Mouse (Mus musculus): Measurements from ENCODE around the gene Zdhhc5. TPM values are rescaled to one million over a fixed set of nuclear protein-coding genes. Genes with fewer than 3 reads are reported as not detected.
A peak's percentile ranks its signal among the peaks of the same experiment; 100 is the strongest.

The Zdhhc5 gene
- polyA plus RNA-seq, 1 experiment from 2014 or later = 28.2 TPM

DNA sequence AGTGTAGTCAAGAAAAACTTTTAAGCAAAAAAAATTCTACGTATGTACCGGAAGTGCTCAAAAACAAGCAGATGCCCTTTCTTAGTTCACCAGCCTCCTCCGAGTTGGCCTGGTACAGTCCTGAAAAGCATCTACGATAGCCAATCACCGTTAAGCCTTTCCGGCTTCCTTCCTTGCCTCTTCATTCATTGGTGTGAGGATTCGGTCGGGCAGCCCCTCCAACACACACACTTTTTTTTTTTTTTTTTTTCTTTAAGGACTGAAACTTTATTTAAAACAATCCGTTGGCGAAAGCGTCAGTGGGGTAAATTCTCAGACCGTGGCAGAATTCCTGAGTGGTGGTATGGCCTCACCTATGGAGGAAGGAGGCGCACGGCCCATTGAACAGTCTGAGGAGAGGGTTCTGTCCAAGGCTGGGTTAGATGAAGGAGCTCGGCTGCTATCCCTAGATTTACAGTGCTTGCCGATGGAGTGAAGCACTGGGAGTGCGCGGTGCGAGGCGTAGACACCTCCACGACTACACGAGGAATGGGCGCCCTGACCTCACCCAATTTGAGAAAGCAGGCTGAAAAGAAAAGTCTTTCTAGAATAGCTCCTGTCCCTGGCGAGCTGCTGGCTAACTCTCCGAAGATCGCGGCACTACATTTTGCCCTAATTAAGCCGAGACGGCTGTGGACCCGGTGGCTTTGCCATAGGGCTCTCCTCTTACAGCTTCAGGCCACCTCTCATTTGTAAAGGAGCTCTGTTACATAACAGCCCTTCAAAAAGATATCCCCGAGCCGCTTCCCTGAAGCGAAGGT, 782 bp upstream of the Zdhhc5 start:
- H3K27me3 ChIP-seq (ENCODE audit: control insufficient read depth, insufficient read depth, low read depth, low read length) = no peaks in the 10 kb centered on the region
- peak overlapping the region; percentile 98 for H3K27ac ChIP-seq (ENCODE audit: low read length)
- H3K4me3 ChIP-seq (ENCODE audit: low read length) = peak overlapping the region; percentile 80
- under 1% methylated on average over 33 of the region's 33 CpGs for WGBS
- peaks cover 1% of the 10 kb centered on the region; the same call in 1 of the 2 replicates for H3K36me3 ChIP-seq (ENCODE audit: control insufficient read depth, insufficient read depth, low read length)
- peaks cover 10% of the 10 kb centered on the region for H3K4me1 ChIP-seq (replicated peaks; ENCODE audit: control insufficient read depth, insufficient read depth, low read length)
- ATAC-seq (ENCODE audit: low read depth) = peak; percentile 96
- H3K4me2 ChIP-seq (ENCODE audit: low read depth, low read length) = peak overlapping the region; percentile 87
- peak overlapping the region; percentile 81 for H3K9ac ChIP-seq (ENCODE audit: low read length)
- H3K9me3 ChIP-seq (ENCODE audit: control insufficient read depth, low read length) = no peaks in the 10 kb centered on the region

DNA sequence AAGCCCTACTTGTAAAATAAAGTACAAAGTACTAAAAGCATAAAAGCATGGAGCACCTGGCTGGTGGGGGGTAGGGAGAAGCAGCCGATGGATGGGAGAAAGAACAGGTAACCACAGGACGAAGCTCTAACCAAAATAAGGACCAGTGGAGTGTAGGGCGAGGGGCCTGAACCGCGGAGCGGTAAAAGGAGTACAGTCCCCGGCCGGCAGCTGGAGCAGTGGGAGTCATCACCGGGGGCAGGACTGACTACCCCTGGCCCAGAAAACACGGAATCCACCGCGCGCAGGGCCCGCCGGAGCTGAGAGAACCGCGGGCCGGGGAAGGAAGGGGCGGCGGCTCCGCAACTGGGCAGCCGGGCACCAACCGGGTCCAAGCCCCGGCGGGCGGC, 564 bp downstream of the Zdhhc5 start:
- Histone ChIP-seq H3K36me3 (ENCODE audit: control insufficient read depth, insufficient read depth, low read length) (peaks cover 11% of the 10 kb centered on the region), H3K4me1 (replicated peaks; ENCODE audit: control insufficient read depth, insufficient read depth, low read length) (peaks cover 10% of the 10 kb centered on the region), H3K27ac (ENCODE audit: low read length) (peak overlapping the region; percentile 98), H3K4me2 (ENCODE audit: low read depth, low read length) (peak overlapping the region; percentile 76), H3K27me3 (ENCODE audit: control insufficient read depth, insufficient read depth, low read depth, low read length) (no peaks in the 10 kb centered on the region), H3K4me3 (ENCODE audit: low read length) (peak overlapping the region; percentile 80), H3K9ac (ENCODE audit: low read length) (peak overlapping the region; percentile 91), H3K9me3 (ENCODE audit: control insufficient read depth, low read length) (no peaks in the 10 kb centered on the region)
- ATAC-seq (ENCODE audit: low read depth) = no peak
- WGBS = under 1% methylated on average over 25 of the region's 26 CpGs

DNA sequence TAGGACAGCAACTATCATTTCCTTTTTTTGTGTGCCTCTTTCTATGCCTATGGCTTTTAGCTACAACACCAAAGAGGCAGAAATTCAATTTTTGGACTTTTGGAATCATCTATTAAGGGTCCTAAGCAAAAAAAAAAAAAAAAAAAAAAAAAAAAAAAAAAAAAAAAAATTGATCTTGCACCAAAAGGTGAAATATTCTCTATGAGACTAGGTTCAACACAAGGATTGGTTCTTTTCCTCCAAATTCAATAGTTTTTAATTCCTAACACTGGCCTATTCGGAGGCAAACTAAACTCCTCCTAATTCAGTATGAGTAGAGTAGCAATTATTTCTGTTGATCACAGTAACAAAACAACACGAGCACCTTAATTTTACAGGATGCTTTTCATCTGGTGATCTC, 3.1 kb downstream of the Zdhhc5 start:
- Histone ChIP-seq H3K9ac (ENCODE audit: low read length) (no peak overlapping the region), H3K36me3 (ENCODE audit: control insufficient read depth, insufficient read depth, low read length) (peaks cover 18% of the 10 kb centered on the region), H3K9me3 (ENCODE audit: control insufficient read depth, low read length) (no peaks in the 10 kb centered on the region), H3K4me1 (replicated peaks; ENCODE audit: control insufficient read depth, insufficient read depth, low read length) (peaks cover 10% of the 10 kb centered on the region), H3K4me3 (ENCODE audit: low read length) (no peak overlapping the region), H3K27ac (ENCODE audit: low read length) (no peak overlapping the region), H3K27me3 (ENCODE audit: control insufficient read depth, insufficient read depth, low read depth, low read length) (no peaks in the 10 kb centered on the region), H3K4me2 (ENCODE audit: low read depth, low read length) (no peak overlapping the region)
- WGBS = 88% methylated on average over 2 of the region's 2 CpGs
- no peak for ATAC-seq (ENCODE audit: low read depth)

DNA sequence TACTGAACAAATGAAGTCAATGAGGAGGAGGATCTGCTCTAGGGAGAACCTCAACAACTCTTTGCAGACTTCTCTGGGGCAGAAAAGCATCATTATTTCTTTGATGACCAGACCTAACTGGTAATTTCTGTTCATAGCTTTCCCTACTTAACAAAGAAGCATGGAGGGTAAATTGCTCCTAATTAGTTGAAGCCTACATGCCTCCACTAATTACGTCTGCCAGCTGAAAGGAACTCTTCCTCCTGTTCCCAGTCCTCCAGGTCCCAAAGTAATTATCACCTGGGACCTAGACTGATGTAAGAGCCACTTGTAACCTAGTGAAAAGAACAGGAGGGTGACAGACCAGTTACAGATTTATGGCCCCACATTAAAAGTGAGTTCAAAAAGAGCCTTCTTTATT, 7.5 kb downstream of the Zdhhc5 start:
- no peaks in the 10 kb centered on the region for H3K4me1 ChIP-seq (replicated peaks; ENCODE audit: control insufficient read depth, insufficient read depth, low read length)
- ATAC-seq (ENCODE audit: low read depth) = no peak
- WGBS = 85% methylated on average over 1 of the region's 1 CpGs

DNA sequence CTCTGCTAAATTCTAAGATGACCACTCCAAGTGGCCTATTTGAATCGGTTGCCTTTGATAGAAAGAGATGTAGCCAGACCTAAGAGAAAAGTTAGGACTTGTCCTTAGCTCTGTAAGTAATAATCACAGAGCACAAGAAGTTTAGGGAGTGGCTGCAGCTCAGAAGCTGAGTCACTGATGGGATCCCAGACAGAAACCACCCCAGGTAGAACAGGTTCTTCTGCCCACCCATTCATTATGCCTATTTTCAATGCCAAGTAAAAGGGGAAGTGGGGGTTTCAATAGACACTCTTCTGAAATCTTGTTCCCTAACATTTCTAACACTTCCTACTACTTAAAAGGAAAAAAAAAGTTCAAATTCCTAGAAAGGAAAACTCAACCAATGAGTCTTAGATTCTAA, 9.7 kb downstream of the Zdhhc5 start:
- no peak overlapping the region for H3K9ac ChIP-seq (ENCODE audit: low read length)
- H3K4me2 ChIP-seq (ENCODE audit: low read depth, low read length) = no peak overlapping the region
- H3K4me3 ChIP-seq (ENCODE audit: low read length) = no peak overlapping the region
- no peaks in the 10 kb centered on the region for H3K9me3 ChIP-seq (ENCODE audit: control insufficient read depth, low read length)
- H3K27ac ChIP-seq (ENCODE audit: low read length) = no peak overlapping the region
- 79% methylated on average over 1 of the region's 1 CpGs for WGBS
- peaks cover 15% of the 10 kb centered on the region for H3K36me3 ChIP-seq (ENCODE audit: control insufficient read depth, insufficient read depth, low read length)
- no peak for ATAC-seq (ENCODE audit: low read depth)
- H3K4me1 ChIP-seq (replicated peaks; ENCODE audit: control insufficient read depth, insufficient read depth, low read length) = no peaks in the 10 kb centered on the region
- no peaks in the 10 kb centered on the region for H3K27me3 ChIP-seq (ENCODE audit: control insufficient read depth, insufficient read depth, low read depth, low read length)

More for the DNA sequence above, 7.5 kb downstream of the Zdhhc5 start:
- H3K4me3 ChIP-seq (ENCODE audit: low read length) = no peak overlapping the region
- no peak overlapping the region for H3K9ac ChIP-seq (ENCODE audit: low read length)
- no peak overlapping the region for H3K4me2 ChIP-seq (ENCODE audit: low read depth, low read length)
- H3K27ac ChIP-seq (ENCODE audit: low read length) = no peak overlapping the region
- peaks cover 18% of the 10 kb centered on the region for H3K36me3 ChIP-seq (ENCODE audit: control insufficient read depth, insufficient read depth, low read length)
- H3K27me3 ChIP-seq (ENCODE audit: control insufficient read depth, insufficient read depth, low read depth, low read length) = no peaks in the 10 kb centered on the region
- no peaks in the 10 kb centered on the region for H3K9me3 ChIP-seq (ENCODE audit: control insufficient read depth, low read length)

DNA sequence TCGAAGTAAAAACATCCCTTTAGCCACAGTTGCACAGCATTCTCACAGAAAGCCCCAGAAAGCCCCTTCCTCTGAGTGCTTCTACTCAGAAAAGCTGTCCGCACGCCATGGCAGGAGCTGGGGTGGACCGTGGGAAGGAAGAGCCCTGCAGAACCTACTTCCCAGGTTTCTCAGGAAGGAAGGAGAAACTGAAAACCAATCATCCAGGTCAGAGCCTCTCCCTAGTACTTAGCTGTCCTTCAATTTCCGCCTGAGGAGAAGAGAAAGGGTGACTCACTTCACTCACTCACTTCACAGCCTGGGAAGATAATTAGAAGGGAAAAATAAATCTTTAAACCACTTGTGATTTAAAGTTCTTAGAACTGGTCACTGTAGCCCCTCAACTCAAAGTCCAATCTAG, 10.7 kb downstream of the Zdhhc5 start:
- Histone ChIP-seq H3K4me2 (ENCODE audit: low read depth, low read length) (no peak overlapping the region), H3K4me1 (replicated peaks; ENCODE audit: control insufficient read depth, insufficient read depth, low read length) (no peaks in the 10 kb centered on the region), H3K4me3 (ENCODE audit: low read length) (no peak overlapping the region), H3K9me3 (ENCODE audit: control insufficient read depth, low read length) (no peaks in the 10 kb centered on the region), H3K27ac (ENCODE audit: low read length) (no peak overlapping the region), H3K9ac (ENCODE audit: low read length) (no peak overlapping the region), H3K36me3 (ENCODE audit: control insufficient read depth, insufficient read depth, low read length) (peaks cover 8% of the 10 kb centered on the region), H3K27me3 (ENCODE audit: control insufficient read depth, insufficient read depth, low read depth, low read length) (no peaks in the 10 kb centered on the region)
- 67% methylated on average over 5 of the region's 5 CpGs for WGBS
- no peak for ATAC-seq (ENCODE audit: low read depth)

DNA sequence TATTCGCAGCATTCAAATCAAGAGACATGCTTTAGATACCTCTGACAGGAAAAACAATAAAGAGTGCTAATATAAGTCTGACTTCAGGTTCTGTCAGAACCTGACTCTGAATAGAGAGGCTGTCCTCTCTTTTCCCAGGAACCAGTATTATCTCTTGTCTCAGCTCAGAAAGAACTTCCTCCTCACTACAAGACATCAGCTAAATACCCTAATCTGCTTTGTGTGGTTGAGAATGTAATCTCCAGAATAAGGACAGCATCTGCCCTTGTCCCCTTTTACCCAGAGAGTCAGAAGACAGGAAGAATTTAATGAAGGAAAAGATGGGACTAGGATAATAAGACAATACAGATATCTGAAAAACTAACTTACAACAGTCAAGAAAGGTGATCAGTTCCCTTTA, 11.5 kb downstream of the Zdhhc5 start:
- H3K36me3 ChIP-seq (ENCODE audit: control insufficient read depth, insufficient read depth, low read length) = peaks cover 3% of the 10 kb centered on the region

DNA sequence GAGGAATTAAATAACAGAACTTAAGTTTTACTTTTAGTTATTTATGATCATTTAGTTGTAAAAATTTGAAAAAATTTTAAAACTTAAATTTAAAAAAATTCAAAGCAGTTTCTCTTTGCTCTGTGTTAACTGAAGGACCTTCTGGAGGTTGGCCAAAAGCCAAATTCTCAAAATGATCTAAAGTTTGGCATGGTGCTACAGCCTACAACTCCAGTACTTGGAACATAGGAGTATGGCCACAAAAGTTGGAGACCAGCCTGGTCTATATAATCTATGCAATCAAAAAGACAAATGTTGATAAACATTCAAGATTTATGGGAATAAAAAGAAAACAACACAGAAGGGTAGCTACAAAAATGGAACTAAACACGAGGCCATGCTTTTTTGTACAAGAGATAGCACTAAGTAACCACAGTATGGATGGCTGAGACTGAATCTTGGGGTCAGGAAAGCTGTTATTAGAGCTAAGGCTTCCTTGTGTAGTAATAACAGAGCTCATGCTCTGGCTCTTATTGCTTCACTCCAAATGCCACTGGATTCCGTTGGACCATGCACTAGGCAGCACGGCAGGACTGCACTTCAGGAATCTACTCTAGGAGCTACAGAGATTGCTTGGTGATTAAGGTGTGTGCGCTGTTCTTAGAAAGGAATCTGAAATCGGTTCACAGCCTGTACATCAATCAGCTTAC, 19.8 kb downstream of the Zdhhc5 start:
- H3K27ac ChIP-seq (ENCODE audit: low read length) = peak overlapping the region; percentile 51
- no peaks in the 10 kb centered on the region for H3K27me3 ChIP-seq (ENCODE audit: control insufficient read depth, insufficient read depth, low read depth, low read length)
- peak; percentile 89 for ATAC-seq (ENCODE audit: low read depth)
- H3K4me3 ChIP-seq (ENCODE audit: low read length) = no peak overlapping the region
- H3K9me3 ChIP-seq (ENCODE audit: control insufficient read depth, low read length) = no peaks in the 10 kb centered on the region
- 61% methylated on average over 5 of the region's 5 CpGs for WGBS
- H3K9ac ChIP-seq (ENCODE audit: low read length) = no peak overlapping the region
- no peak overlapping the region for H3K4me2 ChIP-seq (ENCODE audit: low read depth, low read length)
- H3K36me3 ChIP-seq (ENCODE audit: control insufficient read depth, insufficient read depth, low read length) = peaks cover 32% of the 10 kb centered on the region
- H3K4me1 ChIP-seq (replicated peaks; ENCODE audit: control insufficient read depth, insufficient read depth, low read length) = peaks cover 2% of the 10 kb centered on the region; the same call in 1 of the 2 replicates

More for the DNA sequence above, 11.5 kb downstream of the Zdhhc5 start:
- 94% methylated on average over 1 of the region's 1 CpGs for WGBS
- Histone ChIP-seq H3K27ac (ENCODE audit: low read length) (no peak overlapping the region), H3K9ac (ENCODE audit: low read length) (no peak overlapping the region), H3K9me3 (ENCODE audit: control insufficient read depth, low read length) (no peaks in the 10 kb centered on the region), H3K4me1 (replicated peaks; ENCODE audit: control insufficient read depth, insufficient read depth, low read length) (no peaks in the 10 kb centered on the region), H3K4me3 (ENCODE audit: low read length) (no peak overlapping the region), H3K4me2 (ENCODE audit: low read depth, low read length) (no peak overlapping the region), H3K27me3 (ENCODE audit: control insufficient read depth, insufficient read depth, low read depth, low read length) (no peaks in the 10 kb centered on the region)
- ATAC-seq (ENCODE audit: low read depth) = no peak

DNA sequence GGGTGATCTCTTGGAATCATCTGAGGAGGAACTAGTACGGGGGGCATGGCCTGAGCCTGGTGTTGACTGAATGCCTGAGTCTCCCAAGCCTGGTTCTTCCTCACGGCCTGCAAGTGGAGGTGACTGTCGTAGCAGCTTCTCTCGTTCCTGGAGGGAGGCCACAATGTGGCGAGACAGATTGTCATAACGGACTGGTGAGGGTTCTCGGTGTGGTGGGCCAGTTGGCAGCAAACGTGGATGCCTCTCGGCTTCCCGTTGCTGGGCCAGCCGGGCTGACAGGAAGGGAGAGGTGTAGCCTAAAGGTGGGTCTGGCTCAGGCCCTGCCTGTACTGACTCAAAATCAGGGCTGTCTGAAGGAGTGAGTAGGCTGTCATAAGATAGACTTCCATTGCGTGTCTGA, 24.9 kb downstream of the Zdhhc5 start:
- ATAC-seq (ENCODE audit: low read depth) = no peak
- 87% methylated on average over 12 of the region's 12 CpGs for WGBS
- Histone ChIP-seq H3K27ac (ENCODE audit: low read length) (no peak overlapping the region), H3K9ac (ENCODE audit: low read length) (no peak overlapping the region), H3K9me3 (ENCODE audit: control insufficient read depth, low read length) (no peaks in the 10 kb centered on the region), H3K4me1 (replicated peaks; ENCODE audit: control insufficient read depth, insufficient read depth, low read length) (no peaks in the 10 kb centered on the region), H3K4me3 (ENCODE audit: low read length) (no peak overlapping the region), H3K4me2 (ENCODE audit: low read depth, low read length) (no peak overlapping the region), H3K36me3 (ENCODE audit: control insufficient read depth, insufficient read depth, low read length) (peaks cover 54% of the 10 kb centered on the region), H3K27me3 (ENCODE audit: control insufficient read depth, insufficient read depth, low read depth, low read length) (no peaks in the 10 kb centered on the region)

Measured in lung, embryonic 16.5 days (tissue).